Mouse (Mus musculus) cerebellum, postnatal 36 days (tissue): Measurements from ENCODE around the gene Casp7.
A peak's percentile ranks its signal among the peaks of the same experiment; 100 is the strongest.
"Not testable (repeated sequence)": the region's sequence is repeated elsewhere in the genome, so short reads cannot be mapped to it uniquely, and the experiment has no call there.

Experiments
- DNase-seq, 2 experiments: peaks; one replicate each; pipeline ENCODE4 v3.0.0; 2021 to 2022; ENCODE audit warnings: mixed read lengths in 2 of 2

Casp7 gene

DNA sequence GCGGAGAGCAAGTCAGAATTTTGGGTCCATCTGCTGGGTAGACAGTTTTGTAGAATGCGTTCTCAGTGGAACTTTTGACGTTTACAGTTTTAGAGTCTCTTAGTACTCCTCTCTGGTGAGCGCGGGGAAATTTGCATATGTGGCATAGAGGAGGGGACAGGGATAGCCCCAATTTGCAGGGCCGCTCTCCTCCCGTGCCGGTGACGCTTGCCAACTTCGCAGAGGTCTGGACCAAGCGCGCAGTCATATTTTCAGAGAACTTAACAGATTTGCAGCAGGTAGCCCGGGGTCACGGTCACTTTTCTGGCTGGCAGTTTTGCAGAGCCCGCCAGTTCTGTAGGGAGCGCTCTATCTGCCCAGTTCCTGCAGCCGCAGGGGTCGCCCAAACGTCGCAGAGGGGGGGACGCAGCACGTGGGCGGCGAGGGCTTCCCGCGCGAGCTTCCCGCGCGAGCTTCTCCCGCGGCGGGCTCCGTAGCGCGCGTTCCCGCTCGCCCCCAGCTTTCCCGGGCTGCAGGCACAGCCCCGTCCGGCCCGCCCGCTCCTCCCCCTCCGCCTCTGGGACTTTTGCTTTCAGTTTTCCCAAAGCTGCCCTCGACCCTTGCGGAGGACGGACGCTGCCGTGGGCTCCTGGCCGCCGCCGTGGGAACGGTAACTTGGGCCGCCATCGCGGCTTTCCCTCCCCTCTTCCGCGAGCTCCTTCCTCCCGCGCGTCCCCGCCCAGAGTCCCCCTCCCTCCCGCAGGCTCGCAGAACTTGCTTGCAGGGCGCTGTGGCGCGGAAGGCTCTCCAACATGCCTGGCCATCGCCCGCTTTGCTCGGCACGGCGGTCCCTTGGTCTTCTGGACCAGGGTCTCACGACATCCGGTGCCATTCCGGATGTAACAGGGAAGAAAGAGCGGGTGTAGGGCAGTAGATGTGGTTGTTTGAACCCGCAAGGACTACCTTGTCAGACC is at the start of gene Casp7:
Gene Casp7 (plus strand): TSS at position 461 of the 953 bp plus-strand sequence.
- DNase-seq: peak; percentile 15 to 30

- no peak for DNase-seq
These were observed 47.6 kb upstream of the Casp7 start for GRCm38 (mm10) chr19:56349295-56349694.

DNA sequence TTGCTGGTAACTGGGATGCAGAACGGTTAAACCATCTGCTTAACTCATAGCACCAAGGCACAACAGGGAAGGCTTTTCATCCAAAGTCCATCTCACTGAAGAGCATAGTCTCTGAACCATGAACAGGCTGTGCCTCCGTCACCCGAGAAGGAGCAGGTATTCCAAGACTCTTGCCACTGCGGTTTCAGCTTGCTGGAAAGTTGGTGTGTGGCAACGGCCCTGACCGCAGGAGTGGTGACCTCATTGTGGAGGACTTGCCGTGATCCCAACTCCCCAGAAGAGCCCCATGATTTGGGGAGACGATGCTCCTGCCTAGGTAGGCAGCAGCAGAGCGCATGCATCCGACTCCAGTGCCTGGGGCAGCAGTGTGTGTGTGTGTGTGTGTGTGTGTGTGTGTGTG is 43.2 kb upstream of the Casp7 start:
- DNase-seq: no peak

- no peak for DNase-seq
These were observed 41.7 kb upstream of the Casp7 start for GRCm38 (mm10) chr19:56355201-56355600.

DNA sequence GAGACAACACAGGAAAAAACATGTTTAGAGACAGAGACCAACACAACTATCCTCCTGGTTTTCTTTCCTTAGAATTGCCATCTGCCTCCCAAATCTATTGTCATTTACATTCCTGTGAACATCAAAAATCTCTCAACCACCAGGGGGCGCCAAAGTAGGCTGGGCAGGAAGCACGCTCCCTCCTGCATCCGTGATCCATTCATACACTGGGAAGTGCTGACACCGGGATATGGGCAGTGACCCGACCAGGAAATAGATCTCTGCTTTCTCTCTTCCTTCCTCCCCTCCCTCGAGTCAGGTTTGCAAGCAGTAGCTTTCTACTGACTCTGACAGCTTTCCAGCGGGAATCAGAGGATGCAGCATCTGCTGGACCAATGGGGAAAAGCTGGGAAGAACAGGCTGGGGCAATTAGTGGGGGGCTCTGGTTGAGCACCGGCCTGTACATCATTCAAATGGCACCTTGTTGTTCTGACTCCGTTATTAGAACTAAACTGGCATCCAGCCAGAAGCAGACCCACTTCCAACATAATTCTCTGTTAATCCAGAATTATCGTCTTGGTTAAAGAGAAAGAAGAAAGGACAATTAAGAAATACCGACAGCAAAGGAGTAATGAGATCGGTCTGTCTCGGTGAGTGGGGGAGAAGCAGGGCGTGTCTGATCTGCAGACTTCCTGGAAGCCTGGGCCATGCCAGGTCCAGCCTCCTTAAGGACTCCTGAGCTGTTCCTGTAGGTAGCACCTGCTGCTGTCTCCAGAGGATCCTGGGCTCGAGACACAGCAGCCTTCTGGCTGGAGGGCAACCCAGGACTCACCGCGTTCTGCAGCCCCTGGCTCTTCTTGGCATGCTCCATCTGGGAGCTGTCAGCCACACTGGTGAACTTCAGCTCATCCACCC is 40.2 kb upstream of the Casp7 start:
- peak; percentile 38 to 39 for DNase-seq

- DNase-seq: not testable (repeated sequence)
These were observed 39.6 kb upstream of the Casp7 start for GRCm38 (mm10) chr19:56357374-56357708.

DNA sequence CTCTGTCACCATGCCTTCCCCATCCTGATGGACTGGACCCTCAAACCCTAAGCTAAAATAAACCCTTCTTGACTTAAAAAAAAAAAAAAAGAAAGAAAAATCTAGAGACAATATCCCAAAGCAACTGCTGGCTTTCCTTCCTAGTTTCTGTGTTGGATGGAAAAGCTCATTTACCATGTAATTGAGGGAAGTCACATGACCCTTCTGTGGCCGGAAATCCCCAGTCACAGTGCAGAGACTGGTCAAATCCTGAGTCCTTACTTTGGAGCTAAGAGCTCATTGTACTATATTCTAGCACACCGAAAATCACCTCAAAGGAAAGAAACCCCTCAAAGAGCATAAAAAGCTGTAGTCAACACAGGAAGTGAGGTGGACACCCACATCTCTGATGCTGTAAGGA is 38.0 kb upstream of the Casp7 start:
- DNase-seq: no peak

DNA sequence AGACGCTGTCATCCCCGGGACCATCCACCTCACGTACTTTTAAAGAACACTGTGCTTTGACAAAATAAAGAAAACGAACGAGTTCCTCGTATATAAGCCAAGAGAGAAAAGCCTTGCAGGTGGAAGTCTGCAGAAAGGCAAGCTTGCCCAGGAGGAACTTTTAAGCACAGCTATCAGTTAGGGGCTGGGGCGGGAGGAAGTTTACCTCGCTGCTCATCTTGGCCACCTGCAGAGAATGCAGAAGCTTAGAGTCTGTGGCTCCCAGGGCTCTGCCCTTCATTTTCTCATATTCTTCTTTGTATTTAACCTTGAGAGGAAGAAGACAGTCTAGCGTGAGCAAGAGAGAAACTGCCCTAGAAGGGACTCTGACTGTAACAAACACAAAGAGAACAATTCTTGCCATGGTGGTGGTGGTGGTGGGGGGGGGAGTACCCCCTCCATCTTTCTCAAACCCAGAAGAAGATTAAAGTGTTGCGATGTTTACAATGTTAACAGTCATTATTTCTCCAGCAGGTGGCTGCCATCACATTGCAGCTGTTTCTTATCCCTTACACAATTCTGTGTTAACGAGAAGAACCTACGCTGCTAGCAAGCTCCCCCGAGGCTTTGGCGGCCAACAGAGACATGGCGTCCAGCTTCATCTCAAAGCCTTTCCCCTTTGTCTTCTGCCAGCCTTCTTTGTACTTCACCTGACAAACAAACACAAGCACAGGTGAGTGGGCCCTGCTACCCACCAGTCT is 33.0 kb upstream of the Casp7 start:
- no peak for DNase-seq

GRCm38 (mm10) chr19:56364563-56364962 is 32.4 kb upstream of the Casp7 start:
- DNase-seq: no peak

- no peak for DNase-seq
These were observed 30.8 kb upstream of the Casp7 start for GRCm38 (mm10) chr19:56366168-56366567.

DNA sequence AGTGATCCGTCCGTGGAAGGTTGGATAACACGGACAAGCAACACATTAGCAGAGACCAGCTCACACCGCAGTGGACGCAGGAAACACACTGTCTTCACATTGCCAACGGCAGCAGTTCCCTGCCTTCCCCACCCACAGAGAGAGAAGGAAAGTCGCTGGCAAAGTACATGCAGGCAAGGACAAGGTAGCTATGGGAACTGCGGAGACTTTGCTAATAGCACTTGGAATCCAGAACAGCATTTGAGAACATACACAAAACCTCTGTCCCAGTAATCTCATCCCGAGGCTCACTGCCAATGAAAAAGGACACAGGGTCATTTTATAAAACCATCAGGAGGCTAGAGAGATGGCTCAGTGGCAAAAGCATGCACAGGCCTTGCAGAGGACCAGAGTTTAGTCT is 30.3 kb upstream of the Casp7 start:
- no peak for DNase-seq

- no peak for DNase-seq
These were observed 29.2 kb upstream of the Casp7 start for GRCm38 (mm10) chr19:56367778-56368177.

DNA sequence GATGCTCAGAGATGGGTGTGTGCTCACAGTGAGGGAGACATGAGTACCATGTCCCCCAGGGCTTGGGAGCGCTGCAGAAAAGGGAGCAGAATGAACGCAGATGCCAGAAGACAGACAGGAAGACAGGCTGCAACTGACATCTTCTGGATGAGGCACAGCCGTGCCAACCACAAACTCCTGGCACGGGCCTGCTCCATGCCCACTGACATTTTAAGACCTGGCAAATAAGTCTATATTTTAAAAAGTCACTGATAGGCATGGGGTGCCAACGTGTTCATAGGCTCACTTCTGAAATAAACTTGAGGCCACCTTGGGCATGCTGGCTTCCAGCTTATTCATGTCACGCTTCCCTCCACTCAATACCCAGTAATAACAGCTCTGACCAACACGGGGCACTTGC is 28.0 kb upstream of the Casp7 start:
- no peak for DNase-seq

GRCm38 (mm10) chr19:56370389-56371150 is 26.4 kb upstream of the Casp7 start:
- no peak for DNase-seq

DNA sequence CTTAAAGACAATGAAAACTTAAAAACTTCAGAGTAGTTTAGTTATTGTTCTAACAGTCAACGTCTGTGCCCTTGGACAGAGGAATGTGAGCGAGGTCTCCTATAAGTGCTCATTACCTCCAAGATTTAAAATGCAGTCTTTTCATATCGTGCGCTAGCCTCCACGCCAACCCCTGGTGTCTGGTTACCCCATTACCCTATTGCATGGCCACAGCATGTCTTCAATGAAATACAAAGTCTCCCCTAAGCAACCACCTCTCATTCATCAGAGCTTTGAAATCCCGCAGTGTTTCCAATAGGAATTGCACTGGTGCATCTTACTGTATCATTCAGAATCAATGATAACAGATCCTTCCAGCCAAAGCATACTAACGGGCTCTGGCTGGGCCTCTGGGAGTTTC is 24.7 kb upstream of the Casp7 start:
- DNase-seq: no peak

DNA sequence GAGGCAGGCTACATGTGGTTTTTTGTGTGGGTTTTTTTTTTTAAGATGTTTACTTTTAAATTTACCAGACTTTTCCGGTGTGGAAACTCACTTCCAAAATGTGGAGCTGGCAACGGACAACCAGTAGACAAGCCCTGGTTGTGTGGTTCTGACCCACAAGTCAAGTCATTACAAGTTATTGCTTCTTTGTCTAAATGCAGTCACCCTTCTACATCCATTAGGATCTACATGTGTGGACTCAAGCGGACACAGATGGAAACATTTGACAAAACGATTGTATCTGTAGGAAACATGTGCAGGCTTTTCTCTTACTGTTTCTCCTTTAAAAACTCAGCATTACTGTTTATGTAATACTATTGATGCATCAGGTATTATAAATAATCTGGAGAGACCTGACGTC is 23.7 kb upstream of the Casp7 start:
- no peak for DNase-seq

DNA sequence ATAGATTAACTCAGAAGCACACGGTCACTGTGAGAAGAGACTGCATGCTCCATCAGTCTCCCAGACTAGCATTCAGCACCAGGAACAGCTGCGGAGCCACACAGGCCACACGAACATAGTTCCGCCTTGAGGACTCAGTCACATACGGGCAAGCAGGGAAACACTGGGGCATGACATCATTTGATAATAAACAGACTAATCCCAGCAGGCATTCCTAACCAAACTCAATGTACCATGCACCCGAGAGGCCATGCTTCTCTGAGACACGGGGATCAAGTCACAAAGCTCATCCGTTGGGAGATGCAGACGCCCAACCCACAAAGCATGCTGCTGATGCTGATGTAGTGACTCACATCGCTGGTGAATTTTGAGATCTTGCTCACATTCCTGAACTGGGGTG is 22.9 kb upstream of the Casp7 start:
- no peak for DNase-seq

DNA sequence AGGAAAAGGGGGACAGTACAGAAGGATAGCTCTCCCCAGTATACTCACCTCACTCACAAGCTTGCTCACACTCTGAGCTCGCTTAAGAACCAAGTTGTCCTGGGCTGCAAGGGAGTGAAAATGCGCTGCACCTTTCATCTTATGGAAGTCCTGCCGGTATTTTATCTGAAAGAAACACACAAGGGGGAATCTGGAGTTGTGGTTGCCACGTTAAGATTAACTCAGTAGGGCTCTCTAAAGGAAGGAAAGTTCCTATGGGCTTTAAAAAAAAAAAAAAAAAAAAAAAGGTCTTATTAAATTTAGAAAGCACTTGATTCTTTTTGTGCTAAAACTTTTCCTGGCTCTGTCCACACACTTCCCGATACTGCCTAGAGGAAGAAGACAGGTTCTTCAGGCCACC is 18.9 kb upstream of the Casp7 start:
- no peak for DNase-seq

DNA sequence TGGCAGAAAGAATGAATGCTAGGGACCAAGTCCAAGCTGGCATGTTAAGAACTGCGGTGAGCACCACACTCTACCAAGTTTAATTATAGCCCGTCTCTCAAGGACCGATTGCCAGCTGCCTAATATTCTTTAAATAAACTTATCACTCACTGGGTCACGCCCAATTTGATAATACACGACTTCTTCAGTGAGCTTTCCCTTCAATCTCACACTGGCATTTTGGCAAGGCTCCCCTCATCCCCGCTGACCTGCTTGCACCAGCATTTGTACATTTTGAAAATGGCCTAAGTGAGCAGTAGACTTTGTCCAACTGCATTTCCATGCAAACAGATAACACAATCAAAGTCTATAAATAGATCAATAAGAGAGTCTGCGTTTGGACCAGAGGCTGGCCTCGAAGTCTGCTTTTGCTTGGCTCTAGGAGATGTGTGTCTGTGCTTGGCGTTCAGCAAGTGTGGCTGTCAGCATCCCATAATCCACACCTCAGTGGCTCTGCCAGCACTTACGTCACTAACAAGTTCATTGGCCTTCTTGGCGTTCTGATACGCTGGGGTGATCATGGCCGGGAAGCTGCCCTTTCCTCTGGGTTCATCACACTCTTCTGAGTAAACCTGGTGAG is 18.3 kb upstream of the Casp7 start:
- DNase-seq: no peak

GRCm38 (mm10) chr19:56380341-56380740 is 16.6 kb upstream of the Casp7 start:
- no peak for DNase-seq

DNA sequence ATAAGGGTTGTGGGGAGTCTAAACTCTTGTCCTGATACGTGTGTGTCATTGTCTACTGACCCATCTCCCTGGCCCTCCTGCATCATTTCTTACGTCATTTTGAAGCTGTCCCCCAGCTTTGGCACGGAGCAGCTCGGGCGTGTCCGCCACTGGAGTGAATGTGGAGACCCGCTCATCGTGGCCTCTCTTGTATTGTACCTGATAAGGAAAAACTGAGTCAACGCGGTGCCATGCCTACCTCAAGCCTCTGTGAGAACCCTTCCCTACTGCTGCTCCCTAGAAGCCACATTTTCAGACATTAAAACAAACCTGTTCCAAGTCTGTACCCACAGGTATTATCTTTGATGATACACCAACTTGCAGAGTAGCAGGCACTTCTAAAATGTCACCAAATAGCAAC is 15.5 kb upstream of the Casp7 start:
- DNase-seq: no peak

DNA sequence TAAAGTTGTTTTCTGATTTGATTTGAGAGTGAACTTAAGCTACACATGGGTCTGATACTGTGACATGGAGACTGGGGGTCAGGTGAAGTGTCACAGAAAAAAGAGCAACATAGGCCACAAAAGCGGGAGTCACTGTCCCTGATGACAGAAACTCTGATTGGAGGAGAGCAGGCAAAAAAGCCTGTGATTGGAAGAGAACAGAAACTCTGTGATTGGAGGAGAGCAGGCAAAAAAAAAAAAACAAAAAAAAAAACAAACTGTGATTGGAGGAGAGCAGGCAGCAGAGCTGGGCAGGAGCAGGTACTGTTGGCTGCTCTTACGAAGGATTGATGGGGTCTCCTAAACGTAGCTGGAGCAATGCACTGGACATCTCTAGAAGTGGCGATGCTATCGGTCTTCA is 11.4 kb upstream of the Casp7 start:
- no peak for DNase-seq
